Mouse (Mus musculus): ENCODE data around the gene Foxk1.

Gene Foxk1

GRCm38 (mm10) chr5:142386784-142387680 is 14.3 kb upstream of the Foxk1 start:
- DNase-seq (ENCODE audit: low read depth, low spot score), result no peak

DNA sequence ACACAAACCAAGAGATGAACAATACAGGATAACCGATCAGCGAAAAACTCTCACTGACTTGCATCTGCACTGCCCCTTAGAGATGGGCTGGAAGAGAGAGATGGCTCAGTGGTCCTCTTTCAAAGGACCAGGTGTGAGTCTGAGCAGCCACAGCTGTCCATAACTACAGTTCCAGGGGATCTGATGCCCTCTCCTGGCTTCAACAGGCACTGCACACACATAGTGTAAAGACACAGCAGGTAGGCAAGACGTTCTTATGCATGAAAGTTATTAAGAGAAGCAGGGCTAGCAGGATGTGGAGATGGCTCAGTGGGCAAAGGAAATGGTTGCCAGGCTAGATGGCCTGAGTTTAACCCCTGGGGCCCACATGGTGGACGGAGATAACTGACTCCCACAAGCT is 13.6 kb upstream of the Foxk1 start:
- no peak for DNase-seq (ENCODE audit: low read depth, low spot score)

DNA sequence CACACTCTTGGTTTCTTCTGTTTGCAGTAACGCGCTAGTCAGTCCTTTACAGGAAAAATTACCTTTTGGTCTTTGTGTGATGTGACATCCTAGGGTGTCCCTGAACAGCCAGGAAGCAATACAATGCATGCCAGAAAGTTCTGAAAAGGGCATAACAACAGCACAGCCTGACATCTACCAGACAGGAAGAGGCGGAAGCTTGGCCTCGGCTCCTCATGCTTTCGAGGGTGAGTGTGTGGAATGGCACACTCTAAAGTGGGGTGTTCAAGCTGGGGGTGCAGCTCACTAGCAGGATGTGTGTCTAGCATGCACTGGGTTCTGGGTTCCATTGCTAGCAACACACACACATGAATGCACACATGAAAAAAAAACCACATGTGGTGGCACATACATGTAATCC is 9.6 kb upstream of the Foxk1 start:
- no peak for DNase-seq (ENCODE audit: low read depth, low spot score)

DNA sequence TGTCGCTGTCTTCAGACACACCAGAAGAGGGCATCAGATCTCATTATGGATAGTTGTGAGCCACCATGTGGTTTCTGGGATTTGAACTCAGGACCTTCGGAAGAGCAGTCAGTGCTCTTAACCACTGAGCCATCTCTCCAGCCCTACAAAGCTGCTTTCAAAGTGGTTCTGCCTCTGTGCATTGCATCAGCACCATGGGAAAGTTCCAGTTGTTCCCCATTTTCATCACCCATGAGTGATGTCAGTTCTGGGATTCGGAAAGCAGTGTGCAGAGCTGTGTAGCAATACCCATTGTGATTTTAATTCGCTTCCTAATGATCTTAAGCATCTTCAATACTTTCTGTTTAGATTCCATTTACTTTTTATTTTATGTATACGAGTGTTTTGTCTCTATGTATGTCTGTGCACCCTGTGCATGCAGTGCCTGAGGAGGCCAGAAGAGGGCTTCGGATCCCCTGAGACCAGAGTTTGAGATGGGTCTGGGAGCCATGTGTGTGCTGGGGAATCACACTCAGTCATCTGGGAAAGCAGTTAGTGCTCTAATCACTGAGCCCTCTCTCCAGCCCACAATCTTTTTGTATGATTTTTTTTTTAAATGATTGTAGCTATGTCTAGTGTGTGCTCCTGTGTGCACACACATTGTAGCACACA is 6.6 kb upstream of the Foxk1 start:
- DNase-seq (ENCODE audit: low read depth, low spot score), result no peak

DNA sequence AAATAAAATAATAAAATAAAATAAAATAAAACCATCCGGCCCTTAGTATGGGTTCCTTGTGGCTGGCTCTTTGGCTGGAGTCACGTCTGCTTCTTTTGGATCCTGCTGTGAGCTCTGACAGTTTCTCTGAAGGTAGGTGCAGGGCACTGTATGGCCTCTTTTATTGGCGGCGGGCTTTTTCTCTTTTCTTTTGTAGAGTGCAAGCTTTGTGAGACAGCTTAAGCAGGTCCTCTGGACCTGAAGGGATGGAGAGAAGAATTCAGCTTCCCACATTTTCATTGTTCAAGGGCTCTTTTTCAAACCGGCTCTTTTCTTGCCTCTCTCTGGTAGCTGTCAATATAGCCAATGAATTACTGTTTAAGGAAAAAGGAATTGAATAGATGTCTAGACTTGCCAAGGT is 5.4 kb upstream of the Foxk1 start:
- no peak for DNase-seq (ENCODE audit: low read depth, low spot score)

DNA sequence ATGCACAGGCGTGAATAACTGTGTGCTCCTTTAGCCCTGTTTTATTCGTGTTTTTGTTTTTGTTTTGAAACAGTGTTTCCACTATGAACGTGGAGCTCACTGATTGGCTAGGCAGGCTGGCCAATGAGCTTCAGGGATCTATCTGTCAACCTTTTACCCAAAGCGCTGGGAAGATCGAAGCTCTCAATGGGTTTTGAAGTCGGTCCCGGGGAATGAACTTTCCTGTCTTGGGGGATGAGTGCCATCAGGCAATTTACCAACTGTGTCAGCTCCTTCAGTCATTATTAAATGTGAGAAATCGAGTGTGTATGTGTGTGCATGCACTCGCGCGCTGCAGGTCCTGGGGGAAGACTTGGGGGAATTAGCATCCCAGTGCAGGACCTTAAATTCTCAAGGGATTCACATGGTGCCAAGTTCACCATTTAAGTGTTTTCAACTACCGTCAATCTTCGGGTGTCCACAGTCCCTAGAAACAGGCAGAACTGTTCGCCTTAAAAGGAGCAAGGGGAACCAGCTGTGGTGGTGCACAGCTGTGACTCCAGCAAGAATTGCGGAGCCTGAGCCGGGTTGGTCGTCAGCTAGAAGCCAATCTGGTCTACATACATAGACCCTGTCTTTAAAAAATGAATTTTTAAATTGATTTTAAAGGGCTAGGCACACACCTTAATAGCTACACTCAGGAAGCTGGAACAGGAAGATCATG is 965 bp upstream of the Foxk1 start:
- no peak for DNase-seq (ENCODE audit: low read depth, low spot score)

DNA sequence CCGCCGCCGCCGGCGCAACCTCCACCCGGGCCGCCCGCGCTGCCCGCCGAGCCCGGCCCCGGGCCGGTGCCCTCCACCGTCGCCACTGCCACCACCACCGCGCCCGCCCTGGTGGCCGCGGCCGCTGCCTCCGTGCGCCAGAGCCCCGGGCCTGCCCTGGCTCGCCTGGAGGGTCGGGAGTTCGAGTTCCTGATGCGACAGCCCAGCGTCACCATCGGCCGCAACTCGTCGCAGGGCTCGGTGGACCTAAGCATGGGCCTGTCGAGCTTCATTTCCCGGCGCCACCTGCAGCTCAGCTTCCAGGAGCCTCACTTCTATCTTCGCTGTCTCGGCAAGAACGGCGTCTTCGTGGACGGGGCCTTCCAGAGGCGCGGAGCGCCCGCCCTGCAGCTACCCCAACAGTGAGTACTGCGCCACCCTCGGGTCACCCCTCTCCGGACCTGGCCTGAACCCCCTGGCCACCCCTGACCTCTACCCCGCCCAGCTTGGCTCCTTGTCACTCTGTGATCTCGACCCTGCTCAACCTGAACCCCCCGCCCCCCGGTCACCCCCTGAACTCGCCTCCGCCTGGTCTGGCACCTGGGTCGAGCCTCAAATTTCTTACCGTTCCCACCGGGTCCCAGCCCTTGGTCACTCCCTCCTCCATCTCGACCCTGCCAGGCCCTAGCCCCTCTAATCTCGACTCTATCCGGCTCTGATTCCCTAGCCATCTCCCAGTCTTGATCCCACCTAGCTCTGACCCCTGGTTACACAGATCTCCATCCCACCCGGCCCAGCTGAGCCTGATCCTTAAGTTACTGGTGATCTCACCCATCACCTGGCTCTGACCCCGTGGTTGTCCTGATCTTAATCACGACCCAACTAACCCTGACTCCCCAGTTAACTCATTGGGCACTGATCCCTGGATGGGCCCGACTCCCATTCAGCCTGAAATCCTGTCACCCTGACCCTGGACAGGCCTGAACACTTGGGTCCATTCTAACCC is 636 bp downstream of the Foxk1 start:
- no peak for DNase-seq (ENCODE audit: low read depth, low spot score)

DNA sequence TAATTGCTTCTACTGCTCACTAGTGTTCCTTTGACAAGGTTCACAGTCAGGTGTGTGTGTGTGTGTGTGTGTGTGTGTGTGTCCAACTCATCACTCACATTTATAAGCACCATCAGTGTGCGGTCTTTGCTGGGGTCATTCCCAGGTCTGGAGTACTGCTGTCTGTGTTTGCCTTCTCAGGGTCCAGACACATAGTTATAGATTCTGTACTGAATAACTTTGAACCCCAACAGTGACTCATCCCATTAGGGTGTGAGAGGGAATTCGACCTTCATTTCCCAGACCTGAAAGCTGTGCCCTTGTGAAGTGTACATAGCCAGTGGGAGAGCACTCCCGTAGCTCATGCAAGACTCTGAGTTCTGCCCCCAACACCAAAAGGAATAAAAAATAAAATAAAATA is 2.4 kb downstream of the Foxk1 start:
- DNase-seq (ENCODE audit: low read depth, low spot score), result no peak

DNA sequence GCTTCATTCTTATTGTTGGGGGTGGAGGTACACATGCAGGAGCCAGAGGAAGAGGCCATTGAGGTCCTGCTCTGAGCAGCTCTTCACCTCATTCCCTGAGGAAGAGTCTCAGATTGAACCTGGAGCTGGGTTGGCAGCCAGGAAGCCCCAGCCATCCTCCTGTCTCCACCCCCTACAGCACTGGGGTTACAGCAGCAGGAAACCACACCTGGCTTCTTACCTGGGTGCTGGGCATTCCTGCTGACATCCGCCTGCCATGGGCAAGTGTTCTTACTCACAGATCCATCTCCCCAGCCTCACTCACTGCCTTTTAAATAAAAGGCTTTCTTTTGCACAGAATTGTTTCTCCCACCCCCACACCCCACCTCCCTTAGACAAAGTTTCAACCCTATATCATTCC is 3.0 kb downstream of the Foxk1 start:
- no peak for DNase-seq (ENCODE audit: low read depth, low spot score)

DNA sequence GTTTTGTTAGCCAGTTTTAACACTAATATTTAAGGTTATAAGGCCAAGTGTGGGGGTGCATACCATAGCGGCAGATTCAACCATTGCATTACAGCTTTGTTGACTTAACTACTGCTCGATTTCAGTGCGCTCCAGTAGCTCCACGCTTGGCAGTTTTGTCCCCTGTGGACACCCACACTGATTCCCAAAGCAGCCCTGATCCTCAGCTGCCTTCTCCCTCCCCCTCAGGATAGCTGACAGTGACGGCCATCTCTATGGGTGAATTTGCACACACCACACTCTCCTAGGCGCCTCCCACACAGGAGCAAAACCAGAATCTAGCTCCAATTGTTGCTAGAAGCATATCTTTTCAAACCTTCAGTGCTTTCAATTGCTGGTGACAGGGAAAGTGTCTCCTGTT is 4.1 kb downstream of the Foxk1 start:
- no peak for DNase-seq (ENCODE audit: low read depth, low spot score)

GRCm38 (mm10) chr5:142406401-142406800 is 5.1 kb downstream of the Foxk1 start:
- DNase-seq (ENCODE audit: low read depth, low spot score), result no peak

DNA sequence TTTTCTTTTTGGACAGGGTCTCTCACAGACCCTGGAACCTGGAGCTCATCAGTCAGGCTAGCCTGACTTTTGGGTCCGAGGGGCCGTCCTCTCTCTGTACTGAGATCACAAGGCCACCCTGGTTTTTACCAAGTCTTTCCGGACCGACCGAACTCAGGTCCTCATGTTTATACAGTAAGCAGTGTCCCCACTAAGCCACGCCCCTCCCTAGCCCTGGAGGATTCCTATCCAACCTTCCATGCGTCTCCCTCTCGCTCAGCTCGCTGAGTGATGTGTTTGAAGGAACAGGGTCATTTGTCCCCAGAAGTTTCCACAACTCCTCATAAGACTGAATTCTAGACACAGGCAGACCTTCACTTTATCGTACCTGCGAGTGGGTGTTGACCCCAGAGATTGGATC is 5.6 kb downstream of the Foxk1 start:
- no peak for DNase-seq (ENCODE audit: low read depth, low spot score)

DNA sequence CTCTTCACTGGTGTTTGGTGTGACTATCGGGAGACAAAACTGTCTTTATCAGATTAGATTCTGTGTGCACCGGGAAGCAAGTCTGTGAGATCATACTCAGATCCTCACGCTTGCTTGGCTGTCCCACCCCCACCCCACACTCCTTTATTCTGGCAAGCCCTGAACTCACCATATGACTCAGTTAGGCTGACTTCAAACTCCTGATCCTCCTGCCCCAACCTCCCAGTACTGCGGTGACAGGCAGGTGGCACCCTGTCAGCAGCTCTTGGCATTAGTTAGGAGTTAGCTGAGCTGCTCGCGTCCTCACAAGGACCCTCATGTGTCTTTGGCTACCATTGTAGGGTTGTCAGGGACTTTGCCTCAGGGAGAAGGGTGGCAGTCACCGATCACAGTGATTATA is 6.1 kb downstream of the Foxk1 start:
- no peak for DNase-seq (ENCODE audit: low read depth, low spot score)

DNA sequence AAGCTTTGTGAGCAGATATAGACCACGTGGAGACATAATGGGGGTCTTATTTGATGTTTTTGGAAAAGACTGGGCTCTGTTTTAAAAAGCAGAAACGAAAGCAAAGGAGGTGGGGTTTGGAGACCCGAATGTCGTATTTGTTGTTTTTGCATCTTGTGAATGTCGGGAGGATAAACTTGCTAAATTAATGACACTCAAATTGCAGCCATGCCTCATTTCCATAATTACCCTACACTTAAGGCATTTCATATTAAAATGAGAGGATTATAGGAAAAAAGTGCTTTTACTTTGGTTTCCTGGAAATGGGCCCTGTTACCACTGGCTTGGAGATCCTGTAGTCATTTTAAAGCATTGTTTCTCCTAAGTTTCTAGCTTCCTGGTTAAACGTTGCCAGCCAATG is 7.9 kb downstream of the Foxk1 start:
- DNase-seq (ENCODE audit: low read depth, low spot score), result no peak

DNA sequence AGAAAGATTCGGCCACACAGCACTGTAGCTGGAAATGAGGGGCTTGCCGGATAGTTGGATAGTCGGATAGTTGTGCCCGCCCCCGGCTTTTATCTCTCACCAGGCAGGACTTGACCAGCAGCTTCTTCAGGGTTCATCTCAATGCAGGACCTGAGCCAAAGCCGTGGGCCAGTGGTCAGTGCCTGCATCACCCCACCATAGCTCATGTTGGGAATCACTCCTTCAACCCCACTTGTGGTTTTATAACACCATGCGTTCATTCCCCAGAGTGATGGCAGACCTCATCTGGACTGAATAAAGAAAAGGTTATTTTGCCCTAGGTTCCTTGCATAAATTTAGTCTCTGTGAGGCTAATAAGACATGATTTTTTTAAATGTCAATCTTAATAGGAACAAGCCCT is 9.1 kb downstream of the Foxk1 start:
- DNase-seq (ENCODE audit: low read depth, low spot score), result no peak

GRCm38 (mm10) chr5:142412678-142413385 is 11.5 kb downstream of the Foxk1 start:
- no peak for DNase-seq (ENCODE audit: low read depth, low spot score)

GRCm38 (mm10) chr5:142413723-142414445 is 12.6 kb downstream of the Foxk1 start:
- no peak for DNase-seq (ENCODE audit: low read depth, low spot score)

- DNase-seq (ENCODE audit: low read depth, low spot score), result peak; percentile 32
Measured at GRCm38 (mm10) chr5:142415401-142415800, 14.1 kb downstream of the Foxk1 start.

DNA sequence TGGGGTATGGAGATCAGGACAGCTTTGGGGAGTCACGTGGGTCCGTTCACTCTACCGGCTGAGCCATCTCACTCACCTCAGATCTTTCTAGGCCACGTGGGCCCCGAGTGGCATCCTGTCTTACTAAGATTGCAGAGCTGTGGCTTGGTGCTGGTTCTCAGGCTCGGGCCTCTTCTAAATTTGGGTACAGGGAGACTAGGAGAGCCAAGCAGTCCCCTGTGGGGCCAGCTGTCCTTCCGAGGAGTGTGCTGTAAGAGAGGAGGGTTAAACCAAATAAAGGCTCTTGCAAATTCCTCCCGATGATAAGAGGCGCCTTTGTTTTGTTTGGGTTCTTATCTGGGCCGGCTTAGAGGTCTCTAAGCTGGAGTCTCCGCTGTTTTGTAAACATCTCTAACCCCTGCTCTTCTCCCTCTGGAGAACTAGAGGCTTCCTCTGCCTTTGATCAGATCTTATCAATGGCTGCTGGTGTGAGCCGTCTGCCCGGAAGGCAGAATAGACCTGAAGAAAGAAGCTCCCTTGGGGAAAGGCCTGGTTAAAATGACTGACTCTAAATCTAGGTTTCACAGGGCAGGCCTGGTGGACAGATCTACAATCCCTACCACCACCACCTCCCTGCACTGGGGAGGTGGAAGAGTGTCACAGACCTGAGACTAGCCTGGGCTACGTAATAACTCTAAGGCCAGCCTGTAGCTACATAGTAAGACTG is 14.9 kb downstream of the Foxk1 start:
- no peak for DNase-seq (ENCODE audit: low read depth, low spot score)

Measured in mesoderm, embryonic 11.5 days (tissue).